ENCODE assay signal across 32 mouse cellular contexts in genomic region chr5:26457627-26458026, GRCm38 (mm10).
"Had no signal": no experiment of that assay in that cellular context is flagged by ENCODE, and none has a peak within 500 bp of the region (broad histone marks: within the 10 kb centered on the region; RNA-seq: fewer than 3 reads in every experiment).

No protein-coding gene starts in this region.

- H3K4me2 ChIP-seq: heart, embryonic 11.5 days; heart, embryonic 12.5 days; heart, embryonic 13.5 days; heart, embryonic 15.5 days; hindbrain, embryonic 12.5 days; hindbrain, embryonic 13.5 days; hindbrain, embryonic 14.5 days; hindbrain, embryonic 15.5 days; kidney, embryonic 15.5 days had no signal

- ATAC-seq: hindbrain, embryonic 16.5 days; hindbrain, postnatal 0 days; inflammation-experienced regulatory T-cells, adult 6 months had no signal

- H3K4me3 ChIP-seq: heart, embryonic 10.5 days; heart, embryonic 12.5 days; heart, embryonic 13.5 days; heart, embryonic 15.5 days; hindbrain, embryonic 10.5 days; hindbrain, embryonic 12.5 days; hindbrain, embryonic 13.5 days; hindbrain, embryonic 15.5 days; kidney, embryonic 15.5 days; layer of hippocampus, adult 2 months; left cerebral cortex, adult 2 months had no signal

- DNase-seq: heart, postnatal 10 days; heart, postnatal 14 days; heart, postnatal 4 days; kidney, adult 11 months; kidney, adult 18-20 months; kidney, adult 2 months; kidney, adult 8-10 months; kidney, adult 9 months; kidney, postnatal 10 days; kidney, postnatal 14 days; kidney, postnatal 25 days; kidney, postnatal 36 days; kidney, postnatal 4 days; layer of hippocampus, adult 9-11 months; layer of hippocampus, postnatal 36 days had no signal

- H3K4me1 ChIP-seq: heart, embryonic 10.5 days; heart, embryonic 13.5 days; hindbrain, embryonic 10.5 days; hindbrain, embryonic 12.5 days; hindbrain, embryonic 13.5 days; hindbrain, embryonic 15.5 days; kidney, embryonic 15.5 days had no signal

- H3K9me3 ChIP-seq: heart, embryonic 10.5 days; heart, embryonic 12.5 days; heart, embryonic 13.5 days; heart, embryonic 15.5 days; hindbrain, embryonic 10.5 days; hindbrain, embryonic 12.5 days; hindbrain, embryonic 13.5 days; hindbrain, embryonic 15.5 days; kidney, embryonic 15.5 days had no signal

- H3K36me3 ChIP-seq: heart, embryonic 10.5 days; heart, embryonic 12.5 days; heart, embryonic 13.5 days; heart, embryonic 15.5 days; hindbrain, embryonic 10.5 days; hindbrain, embryonic 12.5 days; hindbrain, embryonic 13.5 days; hindbrain, embryonic 15.5 days; kidney, embryonic 15.5 days had no signal

- H3K27ac ChIP-seq: heart, embryonic 10.5 days; heart, embryonic 13.5 days; heart, embryonic 15.5 days; hindbrain, embryonic 10.5 days; hindbrain, embryonic 12.5 days; hindbrain, embryonic 13.5 days; hindbrain, embryonic 14.5 days; hindbrain, embryonic 15.5 days; hindbrain, postnatal 0 days; kidney, embryonic 15.5 days; kidney, postnatal 0 days; layer of hippocampus, adult 2 months; left cerebral cortex, adult 2 months had no signal

- H3K9ac ChIP-seq: heart, embryonic 12.5 days; heart, embryonic 13.5 days; heart, embryonic 15.5 days; hindbrain, embryonic 12.5 days; hindbrain, embryonic 13.5 days; hindbrain, embryonic 14.5 days; hindbrain, embryonic 15.5 days; kidney, embryonic 15.5 days had no signal

- H3K27me3 ChIP-seq: heart, embryonic 12.5 days; heart, embryonic 13.5 days; heart, embryonic 15.5 days; hindbrain, embryonic 12.5 days; hindbrain, embryonic 13.5 days; hindbrain, embryonic 15.5 days; kidney, embryonic 15.5 days had no signal
